Mouse (Mus musculus): Measurements from ENCODE around the gene Azi2. TPM values are rescaled to one million over a fixed set of nuclear protein-coding genes. Genes with fewer than 3 reads are reported as not detected.
A peak's percentile ranks its signal among the peaks of the same experiment; 100 is the strongest.

The Azi2 gene
- polyA plus RNA-seq, 1 experiment from 2014 or later: 82.5 TPM

DNA sequence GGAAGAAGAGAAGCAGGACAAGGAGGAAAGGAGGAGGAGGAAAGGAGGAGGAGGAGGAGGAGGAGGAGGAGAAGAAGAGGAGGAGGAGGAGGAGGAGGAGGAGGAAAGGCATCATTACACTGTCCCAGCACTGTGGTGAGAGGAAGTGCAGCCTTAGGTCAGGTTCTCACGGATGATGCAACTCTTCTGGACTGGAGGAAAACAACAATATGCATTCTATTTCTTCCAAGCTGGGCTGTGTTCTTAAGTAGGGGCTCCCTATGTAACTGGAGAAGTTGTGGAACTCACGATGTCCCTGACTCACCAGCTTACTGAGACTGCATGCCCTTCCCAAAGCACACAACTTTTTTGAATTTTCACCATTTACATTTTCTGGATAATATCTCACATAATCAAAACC is 8.6 kb upstream of the Azi2 start:
- H3K9me3 ChIP-seq (ENCODE audit: control insufficient read depth, low read length): no peaks in the 10 kb centered on the region
- no peaks in the 10 kb centered on the region for H3K4me1 ChIP-seq (replicated peaks; ENCODE audit: control insufficient read depth, insufficient read depth, low read length)
- no peak overlapping the region for H3K4me3 ChIP-seq (ENCODE audit: low read depth, low read length)
- H3K9ac ChIP-seq (ENCODE audit: low read depth, low read length): no peak overlapping the region
- no peak for DNase-seq (ENCODE audit: low spot score)
- 68% methylated on average over 2 of the region's 2 CpGs for WGBS
- ATAC-seq (ENCODE audit: low FRiP score): no peak
- H3K27ac ChIP-seq (ENCODE audit: low read depth, low read length): no peak overlapping the region
- H3K36me3 ChIP-seq (ENCODE audit: control insufficient read depth, insufficient read depth, low read length): no peaks in the 10 kb centered on the region
- H3K4me2 ChIP-seq (replicated peaks; ENCODE audit: low read depth, low read length): no peak overlapping the region
- H3K27me3 ChIP-seq (ENCODE audit: control insufficient read depth, insufficient read depth, low read length): no peaks in the 10 kb centered on the region

DNA sequence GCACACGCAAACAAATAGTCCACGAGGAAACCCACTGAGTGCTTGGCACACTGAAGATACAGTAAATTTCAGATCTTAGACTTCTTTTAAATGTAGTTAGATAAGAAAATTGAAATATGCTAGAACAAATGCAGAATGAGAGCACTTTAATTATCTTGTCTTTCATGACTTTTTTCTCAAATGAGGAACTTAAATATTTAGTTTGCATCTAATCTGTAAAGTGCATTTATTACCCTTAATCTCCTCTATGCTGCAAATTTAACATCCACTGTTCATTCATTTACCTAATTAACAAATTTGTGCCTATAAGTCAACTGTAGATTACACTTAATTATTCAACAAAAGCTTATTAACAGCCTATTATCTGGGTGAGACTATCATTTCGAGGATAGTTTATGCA is 5.3 kb upstream of the Azi2 start:
- 92% methylated on average over 3 of the region's 3 CpGs for WGBS
- Histone ChIP-seq H3K4me1 (replicated peaks; ENCODE audit: control insufficient read depth, insufficient read depth, low read length) (no peaks in the 10 kb centered on the region), H3K27ac (ENCODE audit: low read depth, low read length) (no peak overlapping the region), H3K27me3 (ENCODE audit: control insufficient read depth, insufficient read depth, low read length) (no peaks in the 10 kb centered on the region), H3K4me3 (ENCODE audit: low read depth, low read length) (no peak overlapping the region), H3K9ac (ENCODE audit: low read depth, low read length) (no peak overlapping the region), H3K36me3 (ENCODE audit: control insufficient read depth, insufficient read depth, low read length) (no peaks in the 10 kb centered on the region), H3K9me3 (ENCODE audit: control insufficient read depth, low read length) (no peaks in the 10 kb centered on the region), H3K4me2 (replicated peaks; ENCODE audit: low read depth, low read length) (no peak overlapping the region)
- ATAC-seq (ENCODE audit: low FRiP score) (no peak), DNase-seq (ENCODE audit: low spot score) (no peak)

GRCm38 (mm10) chr9:118041022-118041400 is 712 bp downstream of the Azi2 start:
- H3K9me3 ChIP-seq (ENCODE audit: control insufficient read depth, low read length): no peaks in the 10 kb centered on the region
- peak overlapping the region; percentile 84 for H3K9ac ChIP-seq (ENCODE audit: low read depth, low read length)
- 5% methylated on average over 21 of the region's 21 CpGs for WGBS
- peak overlapping the region; percentile 59 for H3K4me2 ChIP-seq (replicated peaks; ENCODE audit: low read depth, low read length)
- H3K27me3 ChIP-seq (ENCODE audit: control insufficient read depth, insufficient read depth, low read length): no peaks in the 10 kb centered on the region
- peak overlapping the region; percentile 92 for H3K27ac ChIP-seq (ENCODE audit: low read depth, low read length)
- no peaks in the 10 kb centered on the region for H3K4me1 ChIP-seq (replicated peaks; ENCODE audit: control insufficient read depth, insufficient read depth, low read length)
- H3K4me3 ChIP-seq (ENCODE audit: low read depth, low read length): peak overlapping the region; percentile 75
- no peak for ATAC-seq (ENCODE audit: low FRiP score)
- DNase-seq (ENCODE audit: low spot score): peak; percentile 47
- H3K36me3 ChIP-seq (ENCODE audit: control insufficient read depth, insufficient read depth, low read length): no peaks in the 10 kb centered on the region

DNA sequence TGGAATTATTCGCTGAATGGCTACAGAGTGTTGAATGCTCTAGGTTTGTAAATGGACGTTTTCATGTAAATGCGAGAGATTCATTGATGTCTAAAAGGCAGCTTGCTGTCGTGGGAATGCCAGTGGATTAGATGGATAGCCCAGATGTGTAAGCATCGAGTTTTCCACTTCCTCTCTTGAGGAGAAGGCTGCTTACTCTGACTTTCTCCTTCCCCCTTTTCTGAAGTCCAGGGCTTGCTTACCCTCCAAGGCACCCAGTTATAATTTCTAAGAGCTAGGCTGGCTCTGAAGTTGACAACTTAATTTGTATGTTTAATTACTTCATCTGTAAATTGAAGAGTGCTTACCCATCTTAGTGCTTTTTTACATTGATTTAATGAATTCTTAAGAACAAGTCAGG is 1.3 kb downstream of the Azi2 start:
- peak; percentile 7 for DNase-seq (ENCODE audit: low spot score)
- ATAC-seq (ENCODE audit: low FRiP score): no peak
- Histone ChIP-seq H3K36me3 (ENCODE audit: control insufficient read depth, insufficient read depth, low read length) (no peaks in the 10 kb centered on the region), H3K27ac (ENCODE audit: low read depth, low read length) (no peak overlapping the region), H3K4me1 (replicated peaks; ENCODE audit: control insufficient read depth, insufficient read depth, low read length) (no peaks in the 10 kb centered on the region), H3K4me3 (ENCODE audit: low read depth, low read length) (peak overlapping the region; percentile 75), H3K4me2 (replicated peaks; ENCODE audit: low read depth, low read length) (peak overlapping the region; percentile 59), H3K27me3 (ENCODE audit: control insufficient read depth, insufficient read depth, low read length) (no peaks in the 10 kb centered on the region), H3K9me3 (ENCODE audit: control insufficient read depth, low read length) (no peaks in the 10 kb centered on the region), H3K9ac (ENCODE audit: low read depth, low read length) (peak overlapping the region; percentile 84; the same call in 1 of the 2 replicates)
- 25% methylated on average over 5 of the region's 5 CpGs for WGBS

- no peaks in the 10 kb centered on the region for H3K4me1 ChIP-seq (replicated peaks; ENCODE audit: control insufficient read depth, insufficient read depth, low read length)
- H3K27ac ChIP-seq (ENCODE audit: low read depth, low read length): no peak overlapping the region
- H3K4me2 ChIP-seq (replicated peaks; ENCODE audit: low read depth, low read length): no peak overlapping the region
- no peak for ATAC-seq (ENCODE audit: low FRiP score)
- no peak overlapping the region for H3K4me3 ChIP-seq (ENCODE audit: low read depth, low read length)
- H3K9me3 ChIP-seq (ENCODE audit: control insufficient read depth, low read length): no peaks in the 10 kb centered on the region
- 90% methylated on average over 4 of the region's 4 CpGs for WGBS
- no peaks in the 10 kb centered on the region for H3K27me3 ChIP-seq (ENCODE audit: control insufficient read depth, insufficient read depth, low read length)
- no peak overlapping the region for H3K9ac ChIP-seq (ENCODE audit: low read depth, low read length)
- no peak for DNase-seq (ENCODE audit: low spot score)
- H3K36me3 ChIP-seq (ENCODE audit: control insufficient read depth, insufficient read depth, low read length): no peaks in the 10 kb centered on the region
Observed at GRCm38 (mm10) chr9:118042738-118043137, 2.4 kb downstream of the Azi2 start.

DNA sequence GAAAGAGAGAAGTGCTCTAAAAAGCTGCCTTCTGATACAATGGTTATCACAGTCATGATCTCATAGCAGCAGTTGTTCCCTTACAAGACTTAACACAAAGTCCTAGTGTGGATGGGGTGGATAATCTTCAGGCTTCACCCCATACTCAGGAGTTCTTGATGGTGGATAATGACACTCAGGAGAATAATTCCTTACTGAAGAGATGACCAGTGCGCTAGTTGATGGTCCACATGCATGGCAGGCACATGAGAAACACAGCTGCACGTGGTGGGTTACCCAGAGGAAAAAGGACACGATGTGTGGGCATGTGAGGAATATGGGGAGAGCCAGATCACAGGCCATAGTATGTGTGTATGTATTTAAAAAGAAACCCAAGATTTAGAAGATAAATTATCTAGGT is 3.3 kb downstream of the Azi2 start:
- H3K9ac ChIP-seq (ENCODE audit: low read depth, low read length): no peak overlapping the region
- H3K9me3 ChIP-seq (ENCODE audit: control insufficient read depth, low read length): no peaks in the 10 kb centered on the region
- H3K4me1 ChIP-seq (replicated peaks; ENCODE audit: control insufficient read depth, insufficient read depth, low read length): no peaks in the 10 kb centered on the region
- H3K36me3 ChIP-seq (ENCODE audit: control insufficient read depth, insufficient read depth, low read length): no peaks in the 10 kb centered on the region
- H3K27me3 ChIP-seq (ENCODE audit: control insufficient read depth, insufficient read depth, low read length): no peaks in the 10 kb centered on the region
- no peak overlapping the region for H3K4me2 ChIP-seq (replicated peaks; ENCODE audit: low read depth, low read length)
- DNase-seq (ENCODE audit: low spot score): no peak
- H3K4me3 ChIP-seq (ENCODE audit: low read depth, low read length): no peak overlapping the region
- WGBS: 97% methylated on average over 3 of the region's 3 CpGs
- ATAC-seq (ENCODE audit: low FRiP score): no peak
- H3K27ac ChIP-seq (ENCODE audit: low read depth, low read length): no peak overlapping the region

- Histone ChIP-seq H3K4me3 (ENCODE audit: low read depth, low read length) (no peak overlapping the region), H3K9ac (ENCODE audit: low read depth, low read length) (no peak overlapping the region), H3K4me1 (replicated peaks; ENCODE audit: control insufficient read depth, insufficient read depth, low read length) (no peaks in the 10 kb centered on the region), H3K9me3 (ENCODE audit: control insufficient read depth, low read length) (no peaks in the 10 kb centered on the region), H3K27ac (ENCODE audit: low read depth, low read length) (no peak overlapping the region), H3K4me2 (replicated peaks; ENCODE audit: low read depth, low read length) (no peak overlapping the region), H3K36me3 (ENCODE audit: control insufficient read depth, insufficient read depth, low read length) (0 out of 2 replicates have a peak, but pooled peaks cover 2% of the 10 kb centered on the region), H3K27me3 (ENCODE audit: control insufficient read depth, insufficient read depth, low read length) (no peaks in the 10 kb centered on the region)
- 88% methylated on average over 1 of the region's 1 CpGs for WGBS
- DNase-seq (ENCODE audit: low spot score): no peak
- ATAC-seq (ENCODE audit: low FRiP score): no peak
Observed at GRCm38 (mm10) chr9:118045011-118045533, 4.8 kb downstream of the Azi2 start.

DNA sequence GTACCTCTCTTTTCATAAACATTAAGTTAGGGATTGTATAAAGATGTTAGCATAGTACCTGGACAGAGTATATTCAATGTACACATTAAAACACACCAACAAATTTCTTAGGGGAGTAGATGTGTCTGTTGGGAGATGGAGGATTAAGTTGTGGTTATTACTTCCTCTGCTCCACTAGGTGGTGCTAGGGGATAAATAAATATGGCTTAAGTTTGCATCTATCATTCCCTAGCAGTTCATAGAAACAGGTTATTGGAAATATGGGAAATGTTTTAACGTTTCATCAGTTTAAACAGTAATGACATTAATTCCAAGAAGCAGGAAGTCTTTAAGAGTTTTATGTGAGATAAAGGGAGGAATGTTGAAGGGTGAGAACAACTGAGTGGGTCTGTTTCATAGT is 13.0 kb downstream of the Azi2 start:
- no peak overlapping the region for H3K9ac ChIP-seq (ENCODE audit: low read depth, low read length)
- no peaks in the 10 kb centered on the region for H3K27me3 ChIP-seq (ENCODE audit: control insufficient read depth, insufficient read depth, low read length)
- no peak overlapping the region for H3K4me3 ChIP-seq (ENCODE audit: low read depth, low read length)
- no peaks in the 10 kb centered on the region for H3K9me3 ChIP-seq (ENCODE audit: control insufficient read depth, low read length)
- H3K36me3 ChIP-seq (ENCODE audit: control insufficient read depth, insufficient read depth, low read length): peaks cover 5% of the 10 kb centered on the region; the same call in 1 of the 2 replicates
- ATAC-seq (ENCODE audit: low FRiP score) (no peak), DNase-seq (ENCODE audit: low spot score) (peak; percentile 51)
- H3K27ac ChIP-seq (ENCODE audit: low read depth, low read length): no peak overlapping the region
- H3K4me2 ChIP-seq (replicated peaks; ENCODE audit: low read depth, low read length): no peak overlapping the region
- no peaks in the 10 kb centered on the region for H3K4me1 ChIP-seq (replicated peaks; ENCODE audit: control insufficient read depth, insufficient read depth, low read length)
- WGBS: 48% methylated on average over 1 of the region's 1 CpGs

GRCm38 (mm10) chr9:118059101-118059500 is 18.8 kb downstream of the Azi2 start:
- Histone ChIP-seq H3K9me3 (ENCODE audit: control insufficient read depth, low read length) (no peaks in the 10 kb centered on the region), H3K27me3 (ENCODE audit: control insufficient read depth, insufficient read depth, low read length) (no peaks in the 10 kb centered on the region), H3K9ac (ENCODE audit: low read depth, low read length) (no peak overlapping the region), H3K4me1 (replicated peaks; ENCODE audit: control insufficient read depth, insufficient read depth, low read length) (no peaks in the 10 kb centered on the region), H3K36me3 (ENCODE audit: control insufficient read depth, insufficient read depth, low read length) (no peaks in the 10 kb centered on the region), H3K4me2 (replicated peaks; ENCODE audit: low read depth, low read length) (no peak overlapping the region), H3K27ac (ENCODE audit: low read depth, low read length) (no peak overlapping the region), H3K4me3 (ENCODE audit: low read depth, low read length) (no peak overlapping the region)
- 92% methylated on average over 3 of the region's 3 CpGs for WGBS
- DNase-seq (ENCODE audit: low spot score) (no peak), ATAC-seq (ENCODE audit: low FRiP score) (no peak)

Data from hindbrain, embryonic 11.5 days (tissue).